In genomic region chr9:112098267-112098666, GRCm38 (mm10) we compare ENCODE assay signal across 23 mouse cellular contexts.
DNase-seq lines count a peak whose midpoint lies in the region; ATAC-seq and TF ChIP-seq lines count a peak whose summit lies in the region.
"Had no signal": no experiment of that assay in that cellular context is flagged by ENCODE, and none has a peak within 500 bp of the region (broad histone marks: within the 10 kb centered on the region; RNA-seq: fewer than 3 reads in every experiment).

No protein-coding gene starts in this region.

- 53% methylated on average over 6 of the region's 6 CpGs for WGBS in hindbrain, embryonic 13.5 days
- WGBS in hindbrain, embryonic 11.5 days, result 77% methylated on average over 6 of the region's 6 CpGs
- WGBS in hindbrain, embryonic 15.5 days, result 57% methylated on average over 6 of the region's 6 CpGs
- 23% methylated on average over 6 of the region's 6 CpGs for WGBS in neural tube, embryonic 15.5 days

- DNase-seq in hindbrain, embryonic 11.5 days (ENCODE audit: low spot score), result no peak
- DNase-seq in layer of hippocampus, adult 2 months (ENCODE audit: low spot score in 2 of 2), result no peak
- no peak for DNase-seq in layer of hippocampus, adult 9-10 months (ENCODE audit: low spot score)
- no peak for DNase-seq in thymus, postnatal 10 days (ENCODE audit: low spot score in 2 of 2)
- DNase-seq: adrenal gland, postnatal 14 days; cerebellum, adult 11 months; cerebellum, adult 9-10 months; cerebellum, postnatal 36 days; heart, postnatal 10 days; kidney, postnatal 10 days; right cerebral cortex, adult 18-20 months; spleen, adult 18-20 months; thymus, postnatal 25 days had no signal

- ATAC-seq in hindbrain, embryonic 13.5 days (ENCODE audit: low FRiP score), result no peak
- no peak for ATAC-seq in hindbrain, embryonic 11.5 days (ENCODE audit: low FRiP score)
- ATAC-seq in hindbrain, embryonic 15.5 days (ENCODE audit: low FRiP score, low read depth), result no peak
- peak; percentile 65 for ATAC-seq in neural tube, embryonic 15.5 days (ENCODE audit: low FRiP score)
- ATAC-seq: forebrain, embryonic 13.5 days; intestine, embryonic 16.5 days had no signal

- no peak for TF ChIP-seq CTCF in layer of hippocampus, adult 2 months (conservative IDR thresholded peaks at IDR 0.05)

- H3K4me2 ChIP-seq in hindbrain, embryonic 13.5 days, result no peak overlapping the region
- no peak overlapping the region for H3K4me2 ChIP-seq in hindbrain, embryonic 11.5 days (replicated peaks; ENCODE audit: low read depth, low read length)
- H3K4me2 ChIP-seq in hindbrain, embryonic 15.5 days, result no peak overlapping the region
- no peak overlapping the region for H3K4me2 ChIP-seq in neural tube, embryonic 15.5 days
- H3K4me2 ChIP-seq: forebrain, embryonic 13.5 days; heart, embryonic 13.5 days; limb, embryonic 13.5 days; liver, embryonic 11.5 days; lung, embryonic 15.5 days; midbrain, embryonic 11.5 days had no signal

- H3K27ac ChIP-seq in hindbrain, embryonic 13.5 days, result peak overlapping the region; percentile 14; the same call in 1 of the 2 replicates
- H3K27ac ChIP-seq in hindbrain, embryonic 11.5 days (ENCODE audit: low read depth, low read length), result no peak overlapping the region
- H3K27ac ChIP-seq in layer of hippocampus, adult 2 months, result peak overlapping the region; percentile 47; the same call in 1 of the 2 replicates
- peak overlapping the region; percentile 60; the same call in 1 of the 2 replicates for H3K27ac ChIP-seq in hindbrain, embryonic 15.5 days (replicated peaks)
- peak overlapping the region; percentile 76 for H3K27ac ChIP-seq in neural tube, embryonic 15.5 days (replicated peaks)
- H3K27ac ChIP-seq: forebrain, embryonic 13.5 days; heart, embryonic 13.5 days; limb, embryonic 13.5 days; lung, embryonic 15.5 days had no signal

- peaks cover 21% of the 10 kb centered on the region for H3K4me1 ChIP-seq in hindbrain, embryonic 13.5 days (replicated peaks)
- no peaks in the 10 kb centered on the region for H3K4me1 ChIP-seq in hindbrain, embryonic 11.5 days (replicated peaks; ENCODE audit: control insufficient read depth, insufficient read depth, low read length)
- peaks cover 15% of the 10 kb centered on the region for H3K4me1 ChIP-seq in hindbrain, embryonic 15.5 days (replicated peaks)
- peaks cover 30% of the 10 kb centered on the region for H3K4me1 ChIP-seq in neural tube, embryonic 15.5 days
- H3K4me1 ChIP-seq: heart, embryonic 13.5 days; lung, embryonic 15.5 days had no signal

- no peaks in the 10 kb centered on the region for H3K9me3 ChIP-seq in hindbrain, embryonic 13.5 days
- H3K9me3 ChIP-seq in hindbrain, embryonic 11.5 days (ENCODE audit: control insufficient read depth, low read length), result no peaks in the 10 kb centered on the region
- H3K9me3 ChIP-seq in hindbrain, embryonic 15.5 days, result no peaks in the 10 kb centered on the region
- H3K9me3 ChIP-seq in neural tube, embryonic 15.5 days (replicated peaks), result no peaks in the 10 kb centered on the region
- H3K9me3 ChIP-seq: forebrain, embryonic 13.5 days; heart, embryonic 13.5 days; limb, embryonic 13.5 days; lung, embryonic 15.5 days had no signal

- no peaks in the 10 kb centered on the region for H3K36me3 ChIP-seq in hindbrain, embryonic 13.5 days
- no peaks in the 10 kb centered on the region for H3K36me3 ChIP-seq in hindbrain, embryonic 11.5 days (ENCODE audit: control insufficient read depth, insufficient read depth, low read length)
- H3K36me3 ChIP-seq in hindbrain, embryonic 15.5 days, result no peaks in the 10 kb centered on the region
- H3K36me3 ChIP-seq in neural tube, embryonic 15.5 days, result no peaks in the 10 kb centered on the region
- H3K36me3 ChIP-seq: heart, embryonic 13.5 days; limb, embryonic 13.5 days; lung, embryonic 15.5 days had no signal

- no peak overlapping the region for H3K9ac ChIP-seq in hindbrain, embryonic 13.5 days
- H3K9ac ChIP-seq in hindbrain, embryonic 11.5 days (ENCODE audit: low read depth, low read length), result no peak overlapping the region
- no peak overlapping the region for H3K9ac ChIP-seq in hindbrain, embryonic 15.5 days
- no peak overlapping the region for H3K9ac ChIP-seq in neural tube, embryonic 15.5 days (replicated peaks)
- H3K9ac ChIP-seq: forebrain, embryonic 13.5 days; heart, embryonic 13.5 days; limb, embryonic 13.5 days; lung, embryonic 15.5 days had no signal

- no peaks in the 10 kb centered on the region for H3K27me3 ChIP-seq in hindbrain, embryonic 13.5 days
- H3K27me3 ChIP-seq in hindbrain, embryonic 11.5 days (ENCODE audit: control insufficient read depth, insufficient read depth, low read length), result no peaks in the 10 kb centered on the region
- H3K27me3 ChIP-seq in hindbrain, embryonic 15.5 days, result no peaks in the 10 kb centered on the region
- H3K27me3 ChIP-seq in neural tube, embryonic 15.5 days (replicated peaks), result no peaks in the 10 kb centered on the region
- H3K27me3 ChIP-seq: forebrain, embryonic 13.5 days; heart, embryonic 13.5 days; limb, embryonic 13.5 days; lung, embryonic 15.5 days had no signal

- H3K4me3 ChIP-seq in hindbrain, embryonic 13.5 days, result no peak overlapping the region
- H3K4me3 ChIP-seq in hindbrain, embryonic 11.5 days (ENCODE audit: low read depth, low read length), result no peak overlapping the region
- H3K4me3 ChIP-seq in layer of hippocampus, adult 2 months, result no peak overlapping the region
- H3K4me3 ChIP-seq in hindbrain, embryonic 15.5 days, result no peak overlapping the region
- no peak overlapping the region for H3K4me3 ChIP-seq in neural tube, embryonic 15.5 days (replicated peaks)
- H3K4me3 ChIP-seq: forebrain, embryonic 13.5 days; heart, embryonic 13.5 days; limb, embryonic 13.5 days; lung, embryonic 15.5 days had no signal
